Mouse (Mus musculus) spleen, adult 2 months (tissue): Measurements from ENCODE around the gene Gm11084.
"Not testable (repeated sequence)": the region's sequence is repeated elsewhere in the genome, so short reads cannot be mapped to it uniquely, and the experiment has no call there.

Experiments
- CTCF ChIP-seq: fragments of 200-500 bp; IDR thresholded peaks from 2 replicates; pipeline ENCODE4 v1.5.1; 2011; ENCODE audit warnings: mild to moderate bottlenecking, inconsistent platforms; ENCODE audit not compliant: insufficient read depth, insufficient read length, insufficient replicate concordance; ENCODE audit errors: extremely low read depth
- POLR2A ChIP-seq: fragments of 200-500 bp; IDR thresholded peaks from 2 replicates; pipeline ENCODE4 v1.6.1; 2011; ENCODE audit warnings: low read depth, low read length, inconsistent platforms

DNA sequence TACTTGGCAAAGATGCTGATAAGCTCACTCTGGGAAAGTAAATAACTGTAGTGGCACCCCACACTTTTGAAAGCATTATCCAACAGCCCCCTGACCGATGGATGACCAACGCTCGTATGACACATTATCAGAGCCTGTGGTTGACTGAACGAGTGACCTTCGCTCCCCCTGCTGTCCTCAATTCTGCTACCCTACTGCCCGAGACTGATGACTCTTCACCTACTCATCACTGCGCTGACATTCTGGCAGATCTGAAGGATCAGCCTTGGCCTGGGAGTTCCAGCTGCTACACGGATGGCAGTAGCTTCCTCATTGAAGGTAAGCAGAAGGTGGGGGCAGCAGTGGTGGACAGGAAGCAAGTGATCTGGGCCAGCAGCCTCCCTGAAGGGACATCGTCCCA, 27.5 kb upstream of the Gm11084 start:
- not testable (repeated sequence) for TF ChIP-seq CTCF, POLR2A
